Mouse (Mus musculus) ZHBTc4 (cell line): ENCODE data around the gene Tspan18.
A peak's percentile ranks its signal among the peaks of the same experiment; 100 is the strongest.

Experiments
- DNase-seq: peaks from one replicate; pipeline ENCODE4 v3.0.0-alpha.2; 2011; ENCODE audit warnings: low read depth, low spot score

The Tspan18 gene

GRCm38 (mm10) chr2:93339373-93340106, 5.2 kb upstream of the Tspan18 start:
- no peak for DNase-seq

DNA sequence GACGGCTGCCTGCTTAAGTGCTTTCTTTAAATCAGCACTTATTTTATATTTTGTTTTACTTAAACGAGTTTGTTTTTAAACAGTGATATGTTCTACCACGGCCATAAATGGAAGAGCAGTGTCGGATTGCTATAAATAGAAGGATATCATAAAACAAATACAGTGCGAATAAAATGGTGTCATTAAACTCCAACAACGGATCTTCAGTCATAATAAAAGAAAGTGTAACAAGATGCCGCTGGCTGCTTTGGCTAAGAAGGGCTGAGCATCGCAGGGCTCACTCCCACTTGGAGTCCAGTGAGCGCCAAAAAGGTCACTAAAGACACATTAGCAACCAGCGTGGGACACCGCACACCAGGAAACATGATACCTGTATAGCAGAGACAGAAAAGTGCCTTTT, 1.7 kb upstream of the Tspan18 start:
- no peak for DNase-seq

- DNase-seq = peak; percentile 86
Measured at GRCm38 (mm10) chr2:93333241-93333816, 976 bp downstream of the Tspan18 start.

DNA sequence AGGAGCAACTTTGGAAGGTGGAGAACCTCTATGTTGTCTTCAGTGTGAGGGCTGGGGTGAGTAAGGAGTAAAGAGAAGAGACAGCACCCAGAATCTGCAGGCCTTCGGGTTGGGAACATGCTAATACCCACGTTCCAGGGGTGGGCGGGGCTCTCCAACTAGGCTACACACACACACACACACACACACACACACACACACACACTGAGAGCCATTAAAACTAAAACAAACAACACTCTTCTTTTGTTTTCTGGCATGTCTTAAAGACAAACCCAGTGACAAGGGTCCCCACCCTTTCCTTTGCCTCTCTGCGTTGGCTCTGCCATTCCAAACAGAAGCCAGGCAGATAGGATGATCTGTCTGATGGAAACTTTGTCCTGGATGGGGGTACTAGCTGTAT, 2.0 kb downstream of the Tspan18 start:
- DNase-seq = peak; percentile 43

GRCm38 (mm10) chr2:93331121-93331520, 3.2 kb downstream of the Tspan18 start:
- no peak for DNase-seq

DNA sequence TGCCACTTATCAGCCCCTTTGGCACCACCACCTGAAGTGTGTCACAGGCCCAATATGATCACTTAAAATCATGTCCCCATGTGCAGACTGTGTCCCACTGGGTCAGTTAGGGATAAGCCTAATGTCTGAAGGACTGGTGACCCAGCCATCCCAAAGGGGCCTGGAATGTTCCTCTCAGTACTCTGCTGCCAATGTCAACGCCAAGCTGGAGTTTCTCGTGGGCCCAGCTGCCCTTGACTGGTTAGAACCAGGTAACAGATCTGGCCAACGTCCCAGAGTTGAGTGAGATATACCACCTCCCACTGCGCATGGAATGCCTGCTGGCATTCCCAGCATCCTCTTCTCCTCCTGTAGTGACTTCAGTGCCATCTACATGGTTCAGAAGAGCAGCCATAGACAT, 5.2 kb downstream of the Tspan18 start:
- DNase-seq = peak; percentile 10

DNA sequence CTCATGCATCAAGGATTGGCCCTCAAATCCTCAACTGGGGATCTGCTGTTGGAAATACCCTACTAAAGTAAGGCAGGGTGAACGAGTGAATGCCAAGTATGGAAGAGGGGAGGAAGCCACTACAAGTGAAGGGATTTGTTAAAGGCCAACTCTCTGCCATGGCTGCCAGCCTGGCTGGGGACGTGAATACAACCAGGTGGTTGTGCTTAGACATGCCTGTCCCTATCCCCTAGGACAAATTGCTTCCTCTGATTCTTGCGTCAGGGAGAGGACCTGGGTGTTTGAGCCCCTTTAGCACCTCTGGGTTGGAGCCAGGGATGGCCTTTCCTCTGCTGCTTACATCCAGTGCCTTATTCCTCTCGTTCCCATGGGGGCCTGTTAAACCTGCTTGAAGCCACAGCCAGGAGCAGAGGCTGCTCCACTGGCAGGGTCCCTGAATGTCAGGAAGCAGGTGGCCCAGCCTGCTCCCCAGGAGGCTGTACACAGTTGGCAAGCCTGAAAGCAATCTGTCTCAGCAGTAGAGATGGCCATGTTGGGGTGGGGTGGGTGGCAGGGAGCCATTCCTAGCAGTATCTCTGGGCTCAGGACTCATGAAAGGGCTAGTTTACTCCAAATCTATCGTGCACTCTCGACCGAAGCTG, 6.3 kb downstream of the Tspan18 start:
- DNase-seq = no peak

DNA sequence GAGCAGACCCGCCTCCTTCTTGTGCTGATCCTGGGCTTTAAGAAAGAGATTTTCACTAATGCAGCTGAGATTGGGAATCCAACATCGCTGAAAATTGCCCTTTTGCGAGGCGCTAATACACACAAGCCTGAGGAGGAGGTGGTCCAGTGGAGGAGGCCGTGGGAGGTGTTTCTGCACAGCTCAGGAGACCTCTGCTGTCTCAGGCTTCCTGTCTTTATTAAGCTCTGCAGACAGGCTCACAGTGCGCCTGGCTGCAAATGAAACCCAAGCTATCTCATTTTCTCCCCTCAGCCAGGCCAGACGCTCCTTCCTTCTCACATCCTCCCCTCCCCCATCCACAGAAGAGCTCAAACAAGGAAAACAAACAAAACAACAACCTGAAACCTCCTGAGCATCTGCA, 9.6 kb downstream of the Tspan18 start:
- no peak for DNase-seq

DNA sequence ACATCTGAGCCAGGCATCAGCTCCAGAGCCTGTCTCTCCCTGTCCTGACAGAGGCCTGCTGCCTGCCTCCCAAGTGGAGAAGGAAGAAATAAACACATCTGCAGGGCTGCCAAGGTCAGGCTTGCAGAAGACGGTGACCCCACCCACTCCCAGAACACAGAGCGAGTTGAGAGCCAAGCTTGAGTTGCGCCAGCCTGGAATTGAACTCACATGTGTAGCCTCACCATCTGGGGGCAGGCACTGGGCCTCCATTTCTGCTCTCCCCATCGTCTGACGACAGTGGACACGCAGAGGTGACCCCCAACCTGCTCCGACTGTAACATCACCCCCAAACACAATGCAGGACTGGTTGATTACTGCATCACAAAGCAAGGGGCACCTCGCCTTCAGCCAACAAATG, 12.4 kb downstream of the Tspan18 start:
- peak; percentile 49 for DNase-seq

DNA sequence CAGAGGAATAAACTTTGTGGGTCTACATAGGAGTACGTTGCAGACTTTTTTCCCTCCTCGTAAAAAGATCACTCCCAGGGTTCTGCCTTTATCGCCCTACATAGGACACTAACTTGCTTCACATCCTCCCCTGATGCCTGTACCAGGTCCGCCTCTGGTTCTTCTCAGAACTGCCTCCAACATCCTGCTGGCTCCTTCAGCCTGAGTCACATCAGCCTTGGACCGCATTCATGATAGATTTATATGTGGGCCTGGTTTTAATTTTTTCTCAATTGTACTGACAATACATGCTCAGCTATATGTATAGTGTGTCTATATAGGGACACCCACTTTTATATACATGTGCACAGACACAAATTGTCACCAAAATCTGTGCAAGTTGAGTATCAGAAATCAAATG, 14.0 kb downstream of the Tspan18 start:
- DNase-seq = no peak

DNA sequence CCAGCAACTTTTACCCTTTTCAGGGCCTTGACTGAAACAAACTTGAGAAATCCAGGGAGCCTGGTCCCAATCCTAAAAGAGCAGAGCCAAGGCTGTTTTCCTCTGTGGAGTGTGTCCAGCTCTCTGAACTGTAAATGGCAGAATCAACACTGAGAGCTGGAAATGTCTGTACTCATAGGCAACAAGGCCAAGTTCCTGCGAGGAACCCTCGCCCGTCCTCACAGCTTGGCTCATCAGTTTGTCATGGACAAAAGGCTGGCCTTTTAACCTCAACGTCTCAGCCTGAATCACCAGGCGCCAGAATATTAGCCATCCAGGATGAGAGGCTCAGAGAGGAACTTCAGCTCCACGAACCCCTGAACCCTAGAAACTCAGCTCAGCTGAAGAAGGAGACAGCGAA, 14.7 kb downstream of the Tspan18 start:
- DNase-seq = no peak

GRCm38 (mm10) chr2:93318781-93319349, 15.4 kb downstream of the Tspan18 start:
- no peak for DNase-seq

GRCm38 (mm10) chr2:93313768-93314632, 20.3 kb downstream of the Tspan18 start:
- no peak for DNase-seq

- DNase-seq = no peak
Measured at GRCm38 (mm10) chr2:93312458-93312857, 21.8 kb downstream of the Tspan18 start.

GRCm38 (mm10) chr2:93309724-93310413, 24.4 kb downstream of the Tspan18 start:
- DNase-seq = no peak

GRCm38 (mm10) chr2:93306898-93307297, 27.4 kb downstream of the Tspan18 start:
- DNase-seq = no peak

- no peak for DNase-seq
Measured at GRCm38 (mm10) chr2:93304273-93304634, 30.1 kb downstream of the Tspan18 start.

DNA sequence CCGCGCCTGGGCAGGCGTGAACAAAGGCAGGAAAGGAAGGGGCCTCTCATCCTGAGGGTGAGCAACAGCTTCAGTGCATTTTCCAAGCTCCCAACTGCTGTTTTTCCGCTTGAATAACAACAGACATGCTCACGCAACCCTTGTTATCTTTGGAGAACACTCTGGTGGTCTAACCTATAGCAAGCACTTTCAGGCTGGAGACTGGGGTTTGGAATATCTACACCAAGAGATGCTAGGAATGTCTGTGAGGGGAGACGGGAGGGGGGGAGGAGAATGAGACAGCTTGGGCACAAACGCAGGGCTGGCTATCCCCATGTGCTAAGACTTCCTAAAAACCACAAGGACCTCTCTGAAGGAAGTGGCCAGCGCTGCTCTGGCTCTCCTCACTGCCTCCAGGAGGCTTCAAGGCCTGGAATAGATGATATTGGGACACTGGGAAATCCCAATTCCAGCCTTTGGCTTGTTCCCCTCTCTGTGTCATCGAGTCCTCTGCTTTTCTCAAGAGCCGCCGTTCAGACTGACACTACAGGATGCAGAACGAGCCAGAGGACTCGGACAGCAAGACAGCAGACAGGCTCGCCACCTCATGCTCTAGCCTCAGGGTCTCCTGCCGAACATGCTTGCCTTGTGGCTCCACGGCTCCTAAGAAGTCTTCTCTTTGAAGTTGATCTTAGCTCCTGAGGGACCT, 30.6 kb downstream of the Tspan18 start:
- peak; percentile 8 for DNase-seq

DNA sequence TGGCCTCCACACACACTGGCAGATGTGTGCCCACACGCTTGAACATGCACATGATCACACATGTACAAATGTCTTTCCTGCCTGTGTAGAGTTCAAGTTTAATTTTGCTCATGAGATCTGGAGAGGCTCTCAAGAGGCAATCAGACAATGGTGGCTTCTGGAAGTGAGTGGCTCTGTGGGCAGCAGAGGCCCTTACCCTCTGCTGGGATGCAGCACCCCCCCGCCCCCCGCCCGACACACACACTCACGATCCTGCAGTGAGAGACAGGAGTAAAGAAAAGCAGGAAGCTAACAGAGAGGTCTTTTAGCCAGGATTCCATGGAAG, 31.1 kb downstream of the Tspan18 start:
- DNase-seq = no peak

DNA sequence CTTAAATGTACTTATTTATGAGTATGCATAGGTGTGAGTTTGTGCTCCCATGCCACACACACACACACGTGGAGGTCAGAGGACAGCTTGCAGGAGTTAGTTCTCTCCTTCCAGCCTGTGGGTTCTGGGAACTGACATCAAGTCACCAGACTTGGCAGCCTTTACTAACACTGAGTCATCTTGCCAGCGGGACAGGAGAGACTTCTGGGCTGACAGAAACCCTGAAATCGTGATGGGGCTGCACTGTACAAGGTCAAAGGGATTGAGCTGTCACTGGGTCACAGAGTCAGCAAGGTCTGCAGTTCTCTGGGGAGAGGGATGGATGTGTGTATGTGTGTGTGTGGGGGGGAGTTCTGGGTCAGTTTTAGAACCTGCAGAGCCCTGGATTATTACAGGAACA, 36.6 kb downstream of the Tspan18 start:
- no peak for DNase-seq
